Mouse (Mus musculus): Measurements from ENCODE around the gene Olfr1352.
"Not testable (repeated sequence)": the region's sequence is repeated elsewhere in the genome, so short reads cannot be mapped to it uniquely, and the experiment has no call there.

Gene Olfr1352

DNA sequence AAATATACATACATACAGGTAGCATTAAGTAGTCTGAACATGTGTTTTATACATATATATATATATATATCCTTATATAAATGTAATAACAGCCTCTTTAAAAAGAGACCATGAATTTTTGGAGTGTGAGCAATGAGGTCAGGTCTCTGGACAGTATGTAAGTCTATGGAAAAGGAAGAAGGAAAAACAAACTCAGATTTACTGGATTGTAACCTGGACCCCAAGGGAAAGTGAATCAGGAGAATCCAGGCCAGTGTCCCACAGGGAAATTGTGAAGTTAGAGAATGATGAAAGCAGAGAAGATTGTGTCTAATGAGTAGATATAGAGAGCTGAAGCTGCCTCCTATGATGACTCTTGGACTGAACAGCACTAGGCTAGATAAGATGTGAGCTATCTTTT lies at the start of gene Olfr1352:
TSS of gene Olfr1352 (plus strand) at position 301 of the 400 bp plus-strand sequence.
- in situ Hi-C loops (cut with MboI; ENCODE audit: low sequenced_read_pairs) = no loop called here

DNA sequence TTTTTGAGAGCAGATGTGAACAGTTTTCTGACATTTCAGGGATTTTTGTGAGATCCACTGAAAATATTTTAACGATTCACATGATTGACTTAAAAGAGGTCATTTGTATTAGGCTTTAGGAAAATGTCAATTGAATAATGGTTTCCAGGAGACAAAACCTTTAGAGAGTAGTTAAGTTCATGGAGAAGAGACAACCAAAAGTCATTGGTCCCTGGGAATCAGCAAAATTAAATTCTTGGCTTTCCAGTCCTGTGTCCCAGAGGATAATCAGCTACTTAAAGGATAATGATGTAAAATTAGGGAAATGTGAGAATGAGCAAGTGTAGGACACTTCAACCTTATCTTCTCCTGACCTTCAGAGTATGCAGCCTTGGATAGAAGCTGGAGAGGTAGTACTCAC lies 30.5 kb upstream of the Olfr1352 start, which contains the start of gene Olfr8:
TSS of gene Olfr8 (plus strand) at position 301 of the 400 bp plus-strand sequence.
- in situ Hi-C loops (cut with MboI; ENCODE audit: low sequenced_read_pairs) = not testable (repeated sequence)

DNA sequence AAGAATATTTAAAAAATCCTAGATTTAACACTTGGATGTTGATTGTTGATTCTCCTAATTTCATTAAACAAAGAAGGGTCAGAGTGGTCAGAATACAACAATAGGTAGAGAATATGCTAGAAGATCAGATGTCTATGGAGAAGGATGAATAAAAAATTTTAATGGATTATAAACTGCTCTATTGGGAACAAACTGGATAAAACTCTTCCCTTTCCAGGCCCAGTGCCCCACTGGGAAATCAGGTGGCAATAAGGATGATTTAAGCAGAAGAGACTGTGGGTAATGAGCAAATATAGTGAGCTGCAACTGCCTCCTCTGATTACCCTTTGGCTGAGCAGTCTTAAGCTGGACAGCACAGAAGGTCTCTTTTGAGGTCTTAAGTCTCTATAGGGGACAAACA lies 17.8 kb upstream of the Olfr1352 start, which contains the start of gene Olfr1353:
TSS of gene Olfr1353 (plus strand) at position 301 of the 400 bp plus-strand sequence.
- in situ Hi-C loops (cut with MboI; ENCODE audit: low sequenced_read_pairs) = not testable (repeated sequence)

DNA sequence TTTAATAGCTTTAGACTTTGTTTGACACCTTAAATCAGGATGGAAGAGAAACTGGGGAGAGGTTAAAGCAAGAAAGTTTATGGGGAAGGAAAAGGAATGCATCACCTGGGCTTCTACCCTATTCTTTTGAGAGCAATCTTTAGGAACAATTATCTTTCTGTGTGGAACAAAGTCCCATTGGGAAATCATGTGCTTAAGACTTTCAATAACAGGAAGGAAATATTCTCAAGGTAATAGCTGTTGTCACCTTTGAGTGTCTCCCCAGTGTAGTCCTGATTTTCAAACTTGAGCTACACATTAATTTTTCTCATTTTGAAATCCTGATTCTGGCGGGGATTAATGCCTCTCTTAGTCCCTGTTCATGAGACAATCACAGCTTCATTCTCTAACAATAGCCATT lies 31.3 kb downstream of the Olfr1352 start, which contains the start of gene Olfr1351:
TSS of gene Olfr1351 (plus strand) at position 301 of the 400 bp plus-strand sequence.
- in situ Hi-C loops (cut with MboI; ENCODE audit: low sequenced_read_pairs) = no loop called here

DNA sequence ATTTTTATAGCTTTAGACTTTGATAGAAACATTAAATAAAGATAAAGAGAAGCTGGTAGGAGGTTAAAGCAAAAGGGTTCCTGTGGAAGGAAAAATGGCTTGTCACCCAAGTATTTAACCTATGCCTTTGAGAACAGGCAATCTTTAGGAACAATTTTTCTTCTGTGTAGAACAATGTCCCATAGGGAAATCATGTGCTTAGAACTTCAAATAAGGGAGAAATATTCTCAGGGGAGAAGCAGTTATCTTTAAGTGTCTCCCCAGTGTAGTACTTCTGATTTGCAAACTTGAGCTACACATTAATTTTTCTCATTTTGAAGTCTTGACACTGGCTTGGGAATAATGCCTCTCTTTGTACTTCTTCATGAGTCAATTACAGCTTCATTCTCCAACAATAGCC lies 47.6 kb downstream of the Olfr1352 start, which contains the start of gene Olfr57:
TSS of gene Olfr57 (plus strand) at position 301 of the 400 bp plus-strand sequence.
- in situ Hi-C loops (cut with MboI; ENCODE audit: low sequenced_read_pairs) = no loop called here
